Mouse (Mus musculus): ENCODE measurements around the gene Calm3.

- no peak for TF ChIP-seq EP300 (IDR thresholded peaks at IDR 0.05; ENCODE audit: low read depth)
- no peak for TF ChIP-seq CTCF (IDR thresholded peaks at IDR 0.05; ENCODE audit: low read depth)
These were observed 15.1 kb downstream of the Calm3 start for GRCm38 (mm10) chr7:16908859-16909258.

Measured in heart, postnatal 0 days (tissue).